Mouse (Mus musculus) MEL (cell line): Measurements from ENCODE around the gene Syn1. TPM values are rescaled to one million over a fixed set of nuclear protein-coding genes. Genes with fewer than 3 reads are reported as not detected.

Source experiments
- DNase-seq: peaks from one replicate; pipeline ENCODE4 v3.0.0; 2011; ENCODE audit warnings: low read depth, low spot score
- H3K27ac ChIP-seq: 2 replicates; pipeline ENCODE4 v1.5.1; 2012; ENCODE audit warnings: low read depth, mild to moderate bottlenecking, control low read depth, low read length, moderate library complexity; ENCODE audit not compliant: control insufficient read depth
- H3K27me3 ChIP-seq, 2 experiments: fragments of 150-350 bp in 1 of 2; sonication (generic) in 1 of 2; 2 replicates each; pipeline ENCODE4 v1.6.1; 2012; ENCODE audit warnings: low read length in 2 of 2, mild to moderate bottlenecking in 2 of 2, improper control_type of control experiment in 1 of 2, moderate library complexity in 1 of 2; ENCODE audit not compliant: insufficient read depth in 2 of 2, control insufficient read depth in 1 of 2
- H3K36me3 ChIP-seq, 2 experiments: 2 replicates each; pipeline ENCODE4 v1.6.1; 2012 to 2014; ENCODE audit warnings: low read length in 2 of 2, improper control_type of control experiment in 1 of 2, inconsistent platforms in 1 of 2, mild to moderate bottlenecking in 1 of 2; ENCODE audit not compliant: insufficient read depth in 2 of 2, control insufficient read depth in 1 of 2
- H3K4me1 ChIP-seq, 2 experiments: fragments of 150-350 bp in 1 of 2; sonication (generic) in 1 of 2; 2 replicates each; pipeline ENCODE4 v1.6.1; 2012; ENCODE audit warnings: low read length in 2 of 2, improper control_type of control experiment in 1 of 2, mild to moderate bottlenecking in 1 of 2; ENCODE audit not compliant: insufficient read depth in 2 of 2, control insufficient read depth in 1 of 2
- H3K4me3 ChIP-seq, 2 experiments: fragments of 150-350 bp in 1 of 2; sonication (generic) in 1 of 2; 2 replicates each; pipeline ENCODE4 v1.5.1; 2012; ENCODE audit warnings: low read depth in 2 of 2, low read length in 2 of 2, mild to moderate bottlenecking in 2 of 2, moderate library complexity in 2 of 2, control low read depth in 1 of 2, improper control_type of control experiment in 1 of 2; ENCODE audit not compliant: control insufficient read depth in 1 of 2, insufficient read depth in 1 of 2
- H3K79me2 ChIP-seq: 2 replicates; pipeline ENCODE4 v1.6.1; 2012; ENCODE audit warnings: mild to moderate bottlenecking, low read length, moderate library complexity; ENCODE audit not compliant: control insufficient read depth, poor library complexity, insufficient read depth
- H3K9ac ChIP-seq: 2 replicates; pipeline ENCODE4 v1.6.1; 2012; ENCODE audit warnings: low read depth, mild to moderate bottlenecking, control low read depth, low read length, moderate library complexity; ENCODE audit not compliant: control insufficient read depth, poor library complexity, severe bottlenecking
- H3K9me3 ChIP-seq: fragments of 150-350 bp; sonication (generic); replicated peaks from 2 replicates; pipeline ENCODE4 v1.6.1; 2012; ENCODE audit warnings: mild to moderate bottlenecking, low read length, improper control_type of control experiment, moderate library complexity; ENCODE audit not compliant: insufficient read depth
- CTCF ChIP-seq, 3 experiments: IDR thresholded peaks in 2 of 3; conservative IDR thresholded peaks in 1 of 3; 2 replicates each; pipeline ENCODE4 v1.5.1; 2011 to 2012; ENCODE audit warnings: low read length in 3 of 3, low read depth in 2 of 3, mild to moderate bottlenecking in 2 of 3, improper control_type of control experiment in 1 of 3, inconsistent platforms in 1 of 3, mixed read lengths in 1 of 3, moderate library complexity in 1 of 3; ENCODE audit not compliant: control insufficient read depth in 1 of 3, insufficient read depth in 1 of 3, poor library complexity in 1 of 3, severe bottlenecking in 1 of 3
- ETS1 ChIP-seq: IDR thresholded peaks from 2 replicates; pipeline ENCODE4 v1.6.1; 2012; ENCODE audit warnings: low read depth, mild to moderate bottlenecking, inconsistent platforms, low read length, improper control_type of control experiment, moderate library complexity
- GABPA ChIP-seq: IDR thresholded peaks from 2 replicates; pipeline ENCODE4 v1.6.1; 2012; ENCODE audit warnings: low read depth, mild to moderate bottlenecking, inconsistent platforms, low read length, improper control_type of control experiment, moderate library complexity
- KAT2A ChIP-seq: conservative IDR thresholded peaks from 2 replicates; pipeline ENCODE4 v1.6.1; 2012; ENCODE audit warnings: low read depth, low read length, improper control_type of control experiment, inconsistent platforms
- MAZ ChIP-seq: IDR thresholded peaks from 2 replicates; pipeline ENCODE4 v1.6.1; 2012; ENCODE audit warnings: low read depth, mild to moderate bottlenecking, inconsistent platforms, low read length, improper control_type of control experiment
- MEF2A ChIP-seq: IDR thresholded peaks from 2 replicates; pipeline ENCODE4 v1.6.1; 2014; ENCODE audit warnings: low read depth, mild to moderate bottlenecking, inconsistent platforms, low read length, improper control_type of control experiment; ENCODE audit not compliant: poor library complexity, insufficient replicate concordance, severe bottlenecking; ENCODE audit errors: extremely low read depth
- MXI1 ChIP-seq: IDR thresholded peaks from 2 replicates; pipeline ENCODE4 v1.6.1; 2011; ENCODE audit warnings: mild to moderate bottlenecking, low read depth, low read length, improper control_type of control experiment
- POLR2A ChIP-seq, 2 experiments: IDR thresholded peaks; 2 replicates each; pipeline ENCODE4 v1.6.1; 2011 to 2012; ENCODE audit warnings: low read length in 2 of 2, mild to moderate bottlenecking in 2 of 2, control low read depth in 1 of 2, improper control_type of control experiment in 1 of 2, low read depth in 1 of 2, moderate library complexity in 1 of 2; ENCODE audit not compliant: control insufficient read depth in 1 of 2, insufficient read depth in 1 of 2, poor library complexity in 1 of 2
- POLR2AphosphoS2 ChIP-seq: IDR thresholded peaks from 2 replicates; pipeline ENCODE4 v1.6.1; 2011; ENCODE audit warnings: low read length, improper control_type of control experiment
- POLR2AphosphoS5 ChIP-seq: IDR thresholded peaks from 2 replicates; pipeline ENCODE4 v1.6.1; 2012; ENCODE audit warnings: low read depth, borderline replicate concordance, mild to moderate bottlenecking, inconsistent platforms, low read length, moderate library complexity, mixed read lengths
- SMC3 ChIP-seq: IDR thresholded peaks from 2 replicates; pipeline ENCODE4 v1.6.1; 2011; ENCODE audit warnings: low read depth, low read length, improper control_type of control experiment
- TAL1 ChIP-seq: IDR thresholded peaks from 2 replicates; pipeline ENCODE4 v1.6.1; 2012; ENCODE audit warnings: mild to moderate bottlenecking, inconsistent platforms, low read length, moderate library complexity, mixed read lengths
- TCF12 ChIP-seq: IDR thresholded peaks from 2 replicates; pipeline ENCODE4 v1.6.1; 2014; ENCODE audit warnings: low read depth, mild to moderate bottlenecking, inconsistent platforms, low read length, improper control_type of control experiment, moderate library complexity
- USF1 ChIP-seq: IDR thresholded peaks from 2 replicates; pipeline ENCODE4 v1.6.1; 2014; ENCODE audit warnings: low read depth, mild to moderate bottlenecking, inconsistent platforms, low read length, improper control_type of control experiment, moderate library complexity
- USF2 ChIP-seq, 2 experiments: IDR thresholded peaks; 2 replicates each; pipeline ENCODE4 v1.6.1; 2011 to 2012; ENCODE audit warnings: improper control_type of control experiment in 2 of 2, low read length in 2 of 2, borderline replicate concordance in 1 of 2, inconsistent platforms in 1 of 2, low read depth in 1 of 2, mild to moderate bottlenecking in 1 of 2; ENCODE audit not compliant: insufficient read depth in 1 of 2
- ZKSCAN1 ChIP-seq: IDR thresholded peaks from 2 replicates; pipeline ENCODE4 v1.6.1; 2012; ENCODE audit warnings: low read depth, mild to moderate bottlenecking, inconsistent platforms, low read length, improper control_type of control experiment, moderate library complexity
- ZNF384 ChIP-seq: IDR thresholded peaks from 2 replicates; pipeline ENCODE4 v1.6.1; 2012; ENCODE audit warnings: low read depth, mild to moderate bottlenecking, inconsistent platforms, low read length, improper control_type of control experiment
- polyA plus RNA-seq, 2 experiments: library from polyadenylated mRNA; stranded (reverse) in 1 of 2; unstranded in 1 of 2; fragments of >175 nt in 1 of 2; fragments of >200 nt in 1 of 2; gene quantifications; 2 replicates each; pipeline versions ENCODE4 v1.2.1 to v1.2.4; 2012; ENCODE audit warnings: low replicate concordance in 2 of 2, low read depth in 1 of 2; ENCODE audit not compliant: insufficient read length in 2 of 2, insufficient read depth in 1 of 2, missing spikeins in 1 of 2
- total RNA-seq: library from RNA; depleted of rRNA; stranded (reverse); fragments of 300-350 nt; gene quantifications from 2 replicates; pipeline ENCODE4 v1.2.3, GENCODE M21; 2012

Gene Syn1
- total and polyA plus RNA-seq, 3 experiments = 0.08 to 0.22 TPM; not detected in 1

DNA sequence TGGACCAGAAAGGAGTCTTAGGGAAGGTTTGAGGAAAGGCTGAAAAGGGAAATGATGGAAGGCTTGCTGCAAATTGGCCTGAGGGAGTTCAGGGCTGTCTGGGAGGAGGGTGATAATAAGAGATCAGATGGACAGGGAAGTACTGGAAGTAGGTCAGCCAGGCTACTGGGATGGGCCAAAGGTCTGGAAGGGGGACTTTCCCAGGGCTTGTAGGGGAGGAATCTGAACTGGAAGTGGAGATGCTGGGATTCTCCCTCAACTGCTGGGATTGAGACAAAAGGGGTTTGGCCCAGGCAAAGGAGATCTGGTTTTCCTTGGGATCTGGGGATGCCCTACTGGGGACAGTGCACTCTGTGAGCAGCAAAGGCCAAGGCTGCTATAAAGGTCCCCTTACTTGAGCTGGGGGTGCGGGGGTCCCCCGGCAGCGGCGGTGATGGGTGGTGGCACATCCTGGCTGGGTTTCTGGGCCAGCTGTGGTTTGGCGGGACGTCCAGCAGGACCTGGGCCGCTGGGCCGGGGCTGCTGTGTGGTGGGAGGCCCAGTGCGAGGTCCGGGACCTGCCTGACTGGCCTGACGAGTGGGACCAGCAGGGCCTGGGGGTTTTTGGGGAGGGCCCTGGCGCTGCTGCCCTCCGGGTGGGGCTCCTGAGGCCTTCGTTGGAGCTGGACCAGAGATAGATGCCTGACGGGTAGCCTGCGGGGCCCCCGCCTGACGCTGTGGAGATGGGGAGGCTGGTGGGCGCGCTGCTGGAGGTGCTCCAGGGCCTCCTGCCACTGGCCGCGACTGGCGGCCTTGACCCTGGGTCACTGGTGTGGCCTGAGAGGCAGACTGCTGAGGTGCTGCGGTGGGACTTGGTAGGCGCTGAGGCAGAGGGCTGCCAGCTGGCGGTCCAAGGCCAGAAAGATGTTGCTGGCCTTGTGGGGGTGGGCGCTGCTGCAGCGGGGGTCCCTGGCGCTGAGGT, 58.4 kb downstream of the Syn1 start:
- no peaks in the 10 kb centered on the region for H3K79me2 ChIP-seq
- no peak overlapping the region for H3K9ac ChIP-seq
- no peak for DNase-seq
- H3K27me3 ChIP-seq = no peaks in the 10 kb centered on the region
- no peaks in the 10 kb centered on the region for H3K9me3 ChIP-seq
- no peak overlapping the region for H3K27ac ChIP-seq
- no peaks in the 10 kb centered on the region for H3K4me1 ChIP-seq
- TF ChIP-seq POLR2A (IDR thresholded peaks at IDR 0.05; ENCODE audit: control insufficient read depth in 1 of 2, insufficient read depth in 1 of 2, low read depth in 1 of 2, low read length in 2 of 2, poor library complexity in 1 of 2) (peak in 1 of 2 experiments; percentile 24; a peak in 1 of 4 replicates), ZNF384 (no peak)
- H3K36me3 ChIP-seq = peaks cover 0 to 4% of the 10 kb centered on the region in 2 experiments; a peak in 1 of 4 replicates
- no peak overlapping the region for H3K4me3 ChIP-seq

DNA sequence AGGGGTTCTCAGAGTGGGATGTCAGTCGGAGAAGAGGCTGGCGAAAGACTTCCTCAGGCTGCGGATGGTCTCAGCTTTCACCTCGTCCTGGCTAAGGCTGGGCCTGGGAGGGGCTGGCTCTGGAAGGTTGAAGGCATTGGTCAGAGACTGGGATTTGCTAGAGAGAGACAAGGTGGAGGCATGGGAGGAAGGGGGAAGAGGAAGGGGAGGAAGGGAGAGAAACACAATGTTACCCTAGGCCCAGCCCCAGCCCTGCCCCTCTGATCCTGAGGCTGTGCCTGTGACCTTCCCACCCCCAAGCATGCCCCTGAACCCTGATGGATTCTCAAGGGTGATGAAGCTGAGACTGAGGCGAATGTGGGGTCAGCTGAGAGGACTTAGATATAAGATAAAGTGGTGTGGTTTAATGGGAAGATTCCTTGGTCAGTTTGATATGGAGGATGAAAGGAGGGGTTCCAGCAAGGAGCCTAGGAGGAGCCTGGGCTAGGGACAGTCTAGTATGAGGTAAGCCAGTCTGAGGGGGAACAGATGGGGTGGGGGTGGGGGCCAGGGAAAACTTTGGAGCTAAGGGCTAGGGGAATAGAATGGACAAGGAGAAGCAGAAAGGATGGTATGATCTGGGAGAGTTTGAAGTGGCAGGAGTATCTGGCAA, 59.2 kb downstream of the Syn1 start:
- TF ChIP-seq ZKSCAN1 (no peak), POLR2A (IDR thresholded peaks at IDR 0.05; ENCODE audit: control insufficient read depth in 1 of 2, insufficient read depth in 1 of 2, low read depth in 1 of 2, low read length in 2 of 2, poor library complexity in 1 of 2) (0 out of 4 replicates have a peak, but pooled peaks of 1 of the 2 experiments have one; percentile 21)

DNA sequence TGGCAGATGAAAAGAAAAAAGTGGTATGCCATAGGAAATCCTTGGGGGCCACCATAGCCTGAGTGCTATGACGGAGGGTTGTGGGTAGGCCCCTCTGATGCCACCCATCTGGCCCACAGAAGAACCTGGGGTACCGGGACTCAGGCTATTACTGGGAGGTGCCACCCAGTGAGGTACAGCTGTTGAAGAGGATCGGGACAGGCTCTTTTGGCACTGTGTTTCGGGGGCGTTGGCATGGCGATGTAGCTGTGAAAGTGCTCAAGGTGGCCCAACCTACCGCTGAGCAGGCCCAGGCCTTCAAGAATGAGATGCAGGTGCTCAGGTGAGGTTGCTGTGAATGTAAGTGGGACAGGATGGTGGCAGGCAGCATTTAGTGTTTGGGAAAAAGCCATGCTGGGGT, 67.0 kb downstream of the Syn1 start:
- Histone ChIP-seq H3K27ac (no peak overlapping the region), H3K4me3 (no peak overlapping the region), H3K9me3 (no peaks in the 10 kb centered on the region), H3K79me2 (peaks cover 12% of the 10 kb centered on the region), H3K36me3 (peaks cover 16 to 19% of the 10 kb centered on the region in 2 experiments), H3K27me3 (no peaks in the 10 kb centered on the region), H3K4me1 (peaks cover 0 to 8% of the 10 kb centered on the region in 2 experiments; a peak in 3 of 4 replicates), H3K9ac (no peak overlapping the region)
- DNase-seq = no peak
- TF ChIP-seq KAT2A (no peak), USF1 (no peak), CTCF (IDR thresholded peaks at IDR 0.05 in 2 of 3, conservative IDR thresholded peaks at IDR 0.05 in 1 of 3; ENCODE audit: control insufficient read depth in 1 of 3, insufficient read depth in 1 of 3, low read depth in 2 of 3, low read length in 3 of 3, poor library complexity in 1 of 3, severe bottlenecking in 1 of 3) (no peak), MEF2A (no peak), TAL1 (no peak), ETS1 (no peak), ZKSCAN1 (no peak), POLR2AphosphoS5 (no peak), USF2 (IDR thresholded peaks at IDR 0.05; ENCODE audit: borderline replicate concordance in 1 of 2, insufficient read depth in 1 of 2, low read depth in 1 of 2, low read length in 2 of 2) (no peak), MXI1 (no peak), POLR2AphosphoS2 (no peak), SMC3 (no peak), TCF12 (no peak), GABPA (no peak), MAZ (no peak)

More for the DNA sequence above, 59.2 kb downstream of the Syn1 start:
- no peaks in the 10 kb centered on the region for H3K4me1 ChIP-seq
- no peaks in the 10 kb centered on the region for H3K27me3 ChIP-seq
- no peak for DNase-seq
- no peak overlapping the region for H3K9ac ChIP-seq
- no peak overlapping the region for H3K27ac ChIP-seq
- H3K4me3 ChIP-seq = no peak overlapping the region
- H3K36me3 ChIP-seq = peaks cover 0 to 4% of the 10 kb centered on the region in 2 experiments; a peak in 1 of 4 replicates
- H3K79me2 ChIP-seq = no peaks in the 10 kb centered on the region
- H3K9me3 ChIP-seq = no peaks in the 10 kb centered on the region
